Mouse (Mus musculus) ES-Bruce4 (cell line): ENCODE measurements around the gene Ttc39b. TPM values are rescaled to one million over a fixed set of nuclear protein-coding genes. Genes with fewer than 3 reads are reported as not detected.
"Not testable (repeated sequence)": the region's sequence is repeated elsewhere in the genome, so short reads cannot be mapped to it uniquely, and the experiment has no call there.

ENCODE experiments used
- H3K27ac ChIP-seq: 2 replicates; pipeline ENCODE4 v1.5.1; 2012; ENCODE audit warnings: low read length, inconsistent platforms; ENCODE audit not compliant: insufficient read depth
- H3K27me3 ChIP-seq: 2 replicates; pipeline ENCODE4 v1.6.1; 2012; ENCODE audit warnings: mild to moderate bottlenecking, low read length, inconsistent platforms; ENCODE audit not compliant: control insufficient read depth, poor library complexity, insufficient read depth, severe bottlenecking
- H3K36me3 ChIP-seq: 2 replicates; pipeline ENCODE4 v1.6.1; 2012; ENCODE audit warnings: inconsistent platforms, mild to moderate bottlenecking, low read length, moderate library complexity; ENCODE audit not compliant: control insufficient read depth, poor library complexity, insufficient read depth, severe bottlenecking
- H3K4me1 ChIP-seq: one replicate; pipeline ENCODE4 v1.8.1; 2011; ENCODE audit warnings: low read length; ENCODE audit not compliant: control insufficient read depth, insufficient read depth
- H3K4me3 ChIP-seq: 2 replicates; pipeline ENCODE4 v1.5.1; 2011; ENCODE audit warnings: low read depth, mild to moderate bottlenecking, low read length
- H3K9ac ChIP-seq: 2 replicates; pipeline ENCODE4 v1.6.1; 2012; ENCODE audit warnings: low read depth, mild to moderate bottlenecking, inconsistent platforms; ENCODE audit not compliant: poor library complexity, severe bottlenecking
- H3K9me3 ChIP-seq: replicated peaks from 2 replicates; pipeline ENCODE4 v1.6.1; 2012; ENCODE audit warnings: mild to moderate bottlenecking, low read length, inconsistent platforms; ENCODE audit not compliant: control insufficient read depth, poor library complexity, insufficient read depth, severe bottlenecking
- CTCF ChIP-seq: IDR thresholded peaks from one replicate; pipeline ENCODE4 v1.8.1; 2011; ENCODE audit warnings: low read depth, low read length
- EP300 ChIP-seq: IDR thresholded peaks from 2 replicates; pipeline ENCODE4 v1.6.1; 2011; ENCODE audit warnings: low read depth, low read length; ENCODE audit not compliant: insufficient read depth
- POLR2A ChIP-seq: IDR thresholded peaks from one replicate; pipeline ENCODE4 v1.8.1; 2011; ENCODE audit warnings: low read length; ENCODE audit not compliant: insufficient read depth
- polyA plus RNA-seq: library from polyadenylated mRNA; stranded (reverse); fragments of >200 nt; gene quantifications from 2 replicates; pipeline ENCODE4 v1.2.4, GENCODE M21; 2011; ENCODE audit warnings: low read depth; ENCODE audit not compliant: missing spikeins, insufficient read depth, insufficient read length

Gene Ttc39b
- polyA plus RNA-seq, 1 experiment, result 48.9 TPM

DNA sequence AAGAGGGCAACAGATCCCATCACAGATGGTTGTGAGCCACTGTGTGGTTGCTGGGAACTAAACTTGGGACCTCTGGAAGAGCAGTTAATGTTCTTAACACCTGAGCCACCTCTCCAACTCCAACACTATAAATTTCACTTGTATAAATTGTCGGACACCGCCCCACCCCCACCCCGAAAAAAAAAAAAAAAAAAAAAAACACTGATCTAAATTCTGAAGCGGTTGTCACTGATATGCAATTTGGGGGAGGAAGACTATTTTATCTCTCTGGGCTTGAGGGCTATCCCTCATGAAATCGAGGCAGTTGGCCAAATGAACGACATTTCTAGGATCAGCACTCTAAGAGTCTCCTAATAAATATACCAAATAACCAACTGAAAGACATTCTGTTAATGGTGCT lies 70.4 kb downstream of the Ttc39b start:
- Histone ChIP-seq H3K27me3 (no peaks in the 10 kb centered on the region), H3K4me3 (no peak overlapping the region), H3K9me3 (no peaks in the 10 kb centered on the region), H3K4me1 (peaks cover 2% of the 10 kb centered on the region), H3K36me3 (peaks cover 2% of the 10 kb centered on the region; the same call in 1 of the 2 replicates), H3K27ac (no peak overlapping the region), H3K9ac (no peak overlapping the region)
- TF ChIP-seq EP300, result no peak

DNA sequence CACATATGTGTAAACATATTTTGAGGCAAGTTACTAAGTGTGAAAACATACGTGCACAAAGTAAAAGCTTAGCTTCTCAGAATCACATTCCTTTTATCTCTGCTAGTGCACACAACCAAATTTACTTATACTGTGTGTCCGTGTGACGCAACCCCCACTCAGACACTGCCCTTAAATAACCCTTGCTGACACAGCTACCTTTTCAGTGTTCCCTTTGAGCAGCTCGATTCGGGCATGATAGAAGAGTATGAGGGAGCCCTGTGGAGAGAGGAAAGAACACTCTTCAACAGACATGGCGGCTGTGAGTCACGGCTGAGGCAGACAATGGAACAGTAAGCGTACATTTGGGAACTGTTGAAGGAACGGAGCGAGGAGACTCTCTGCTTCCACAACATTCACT lies 80.3 kb downstream of the Ttc39b start:
- TF ChIP-seq CTCF (no peak), POLR2A (no peak), EP300 (no peak)
- H3K9me3 ChIP-seq, result no peaks in the 10 kb centered on the region
- H3K4me1 ChIP-seq, result no peaks in the 10 kb centered on the region

DNA sequence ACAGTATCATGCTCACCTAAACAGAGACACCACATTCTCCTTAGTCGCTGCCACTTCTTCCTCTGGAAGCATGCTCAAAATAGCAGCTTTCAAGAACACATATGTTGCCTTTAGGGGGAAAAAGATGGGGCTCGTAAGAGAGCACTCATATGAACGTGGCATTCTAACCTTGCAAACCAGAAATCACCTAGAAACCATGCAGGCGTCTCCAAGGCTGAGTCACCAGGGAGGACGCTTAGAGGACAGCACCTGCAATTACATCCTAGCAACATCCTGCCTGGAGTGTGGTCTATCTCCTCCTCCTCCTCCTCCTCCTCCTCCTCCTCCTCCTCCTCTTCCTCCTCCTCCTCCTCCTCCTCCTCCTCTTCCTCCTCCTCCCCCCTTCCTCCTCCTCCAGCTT lies 82.4 kb downstream of the Ttc39b start:
- Histone ChIP-seq H3K36me3 (peaks cover 39% of the 10 kb centered on the region), H3K27ac (no peak overlapping the region), H3K9ac (no peak overlapping the region), H3K9me3 (no peaks in the 10 kb centered on the region), H3K4me1 (no peaks in the 10 kb centered on the region), H3K4me3 (no peak overlapping the region), H3K27me3 (no peaks in the 10 kb centered on the region)
- TF ChIP-seq POLR2A (no peak), CTCF (no peak), EP300 (no peak)

More for the DNA sequence above, 80.3 kb downstream of the Ttc39b start:
- H3K4me3 ChIP-seq, result no peak overlapping the region
- peak overlapping the region; percentile 57 for H3K27ac ChIP-seq
- H3K27me3 ChIP-seq, result no peaks in the 10 kb centered on the region
- no peak overlapping the region for H3K9ac ChIP-seq
- H3K36me3 ChIP-seq, result peaks cover 45% of the 10 kb centered on the region

DNA sequence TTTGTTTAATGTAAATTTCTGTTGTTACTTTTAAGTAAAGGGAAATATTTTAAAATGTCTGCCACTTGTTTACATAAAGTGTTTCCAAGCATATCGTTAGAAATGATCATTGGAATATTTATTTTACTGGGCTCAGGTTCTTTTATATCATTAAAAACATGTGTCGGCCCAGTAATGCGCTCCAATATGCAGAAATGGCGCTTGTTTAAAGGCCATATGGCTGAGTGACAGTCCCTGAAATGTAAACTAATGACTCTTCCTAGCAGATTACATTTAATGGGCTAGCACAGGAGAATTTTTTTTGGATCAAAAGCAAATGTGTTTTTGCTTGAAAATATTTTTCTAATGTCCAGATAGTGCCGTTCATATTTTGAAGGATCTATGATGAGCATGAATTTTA lies 86.4 kb downstream of the Ttc39b start:
- Histone ChIP-seq H3K4me3 (no peak overlapping the region), H3K4me1 (no peaks in the 10 kb centered on the region), H3K36me3 (peaks cover 42% of the 10 kb centered on the region), H3K27ac (no peak overlapping the region), H3K9me3 (no peaks in the 10 kb centered on the region), H3K27me3 (no peaks in the 10 kb centered on the region), H3K9ac (no peak overlapping the region)
- TF ChIP-seq POLR2A (no peak), EP300 (no peak), CTCF (no peak)

DNA sequence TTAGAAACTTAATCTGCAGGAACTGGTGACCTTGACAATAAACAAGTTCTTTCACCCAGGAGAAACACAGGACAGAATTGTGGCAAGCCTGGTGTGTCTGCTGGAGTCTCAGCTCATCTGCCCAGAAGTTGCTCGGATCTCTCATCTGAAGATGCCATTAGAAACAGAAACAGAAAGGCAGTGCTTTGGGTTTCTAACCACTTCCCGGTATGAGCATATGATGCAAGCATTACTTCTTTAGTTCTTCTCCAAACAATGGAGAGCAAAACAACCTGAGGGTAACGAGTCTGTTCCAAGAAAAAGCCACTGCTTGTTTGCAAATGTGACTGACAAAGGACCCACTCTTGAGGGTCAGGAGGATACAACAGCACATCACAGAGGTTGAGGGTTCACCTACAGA lies 88.8 kb downstream of the Ttc39b start:
- not testable (repeated sequence) for H3K9ac ChIP-seq, H3K27ac ChIP-seq, H3K4me3 ChIP-seq, H3K4me1 ChIP-seq, H3K9me3 ChIP-seq, H3K27me3 ChIP-seq
- peaks cover 42% of the 10 kb centered on the region for H3K36me3 ChIP-seq

DNA sequence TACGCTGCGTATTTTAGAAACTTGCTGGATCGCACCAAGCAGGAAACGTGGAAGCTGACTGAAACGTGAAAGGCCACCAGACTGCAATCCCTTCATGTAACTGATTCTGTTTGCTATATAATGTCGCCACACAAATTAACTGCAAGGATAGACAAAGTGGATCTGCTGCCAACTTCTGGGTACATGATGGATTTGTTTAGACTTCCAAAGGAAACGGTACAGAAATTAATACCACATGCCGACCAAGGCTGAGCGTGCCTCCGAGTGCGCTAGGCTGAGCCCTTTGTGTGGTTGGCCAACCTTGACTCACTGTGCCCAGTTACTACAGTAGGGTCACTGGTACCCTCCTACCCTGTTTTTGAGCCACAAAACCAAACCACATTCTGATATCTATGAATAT lies 89.3 kb downstream of the Ttc39b start:
- no peaks in the 10 kb centered on the region for H3K27me3 ChIP-seq
- H3K9ac ChIP-seq, result no peak overlapping the region
- TF ChIP-seq POLR2A, result no peak
- no peak for TF ChIP-seq CTCF
- no peak for TF ChIP-seq EP300
- peaks cover 41% of the 10 kb centered on the region for H3K36me3 ChIP-seq
- H3K27ac ChIP-seq, result no peak overlapping the region
- no peaks in the 10 kb centered on the region for H3K9me3 ChIP-seq
- no peak overlapping the region for H3K4me3 ChIP-seq
- no peaks in the 10 kb centered on the region for H3K4me1 ChIP-seq
